Mouse (Mus musculus) cortical plate, adult 2 months (tissue): ENCODE measurements around the gene Ppp4r2.

Experiments used
- CTCF ChIP-seq: fragments of 200-500 bp; IDR thresholded peaks from 2 replicates; pipeline ENCODE4 v1.5.1; 2011; ENCODE audit warnings: mild to moderate bottlenecking, control low read depth, low read length; ENCODE audit not compliant: insufficient read depth; ENCODE audit errors: extremely low read depth
- POLR2A ChIP-seq: fragments of 200-500 bp; IDR thresholded peaks from 2 replicates; pipeline ENCODE4 v1.6.1; 2011; ENCODE audit warnings: mild to moderate bottlenecking, low read length, control low read depth; ENCODE audit not compliant: insufficient read depth; ENCODE audit errors: extremely low read depth

DNA sequence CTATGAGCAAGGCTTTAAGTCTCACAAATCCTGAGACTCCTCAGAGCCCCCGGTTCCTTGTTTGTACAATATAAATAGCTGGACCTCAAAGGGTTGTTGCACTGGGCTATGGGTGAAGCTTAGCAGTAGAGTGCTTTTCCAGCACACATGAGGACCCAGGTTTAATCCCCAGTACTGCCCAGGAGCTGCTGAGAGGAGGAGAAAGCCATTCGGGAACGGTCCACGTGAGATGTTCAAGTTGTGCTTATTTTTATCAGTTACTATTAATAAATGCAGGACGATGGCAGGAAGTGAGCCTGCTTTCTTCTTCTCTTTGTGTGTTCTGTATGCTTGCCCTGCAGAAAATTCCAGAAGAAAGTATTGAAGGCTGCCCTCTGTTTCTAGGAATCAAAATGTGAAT lies 59.7 kb downstream of the Ppp4r2 start:
- TF ChIP-seq POLR2A (no peak), CTCF (no peak)
